Mouse (Mus musculus) cerebellum, adult (tissue): ENCODE measurements around the gene Myo3a.

ENCODE experiments used
- ATAC-seq: cut with Nextera tagmentation; 2 replicates; pipeline ENCODE4 v1.9.2; 2017; ENCODE audit warnings: mild to moderate bottlenecking, moderate library complexity, mixed read lengths; ENCODE audit not compliant: insufficient number of reproducible peaks, low FRiP score, low TSS enrichment

Gene Myo3a

GRCm38 (mm10) chr2:22620030-22620429 lies 392.7 kb downstream of the Myo3a start:
- no peak for ATAC-seq

DNA sequence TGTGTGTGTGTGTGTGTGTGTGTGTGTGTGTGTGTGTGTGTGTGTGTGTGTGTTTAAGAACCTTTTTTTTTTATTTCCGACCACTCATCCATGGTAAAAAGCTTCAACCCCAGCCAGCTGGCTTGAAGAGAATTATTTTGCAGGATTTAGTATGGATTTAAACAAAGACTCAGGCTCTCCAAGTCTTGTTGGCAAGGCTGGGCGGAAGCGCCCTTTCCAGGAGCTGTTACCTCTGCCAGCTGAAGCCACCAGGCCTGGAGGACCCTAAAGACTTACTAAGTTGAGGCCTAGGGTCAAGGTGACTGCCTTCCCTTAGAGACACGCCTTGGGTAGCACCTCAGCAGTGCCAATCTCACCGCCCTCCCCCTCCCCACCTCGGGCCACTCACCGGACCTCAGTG lies 393.2 kb downstream of the Myo3a start:
- no peak for ATAC-seq

- ATAC-seq = no peak
Observed at GRCm38 (mm10) chr2:22620978-22621827, 393.9 kb downstream of the Myo3a start.

DNA sequence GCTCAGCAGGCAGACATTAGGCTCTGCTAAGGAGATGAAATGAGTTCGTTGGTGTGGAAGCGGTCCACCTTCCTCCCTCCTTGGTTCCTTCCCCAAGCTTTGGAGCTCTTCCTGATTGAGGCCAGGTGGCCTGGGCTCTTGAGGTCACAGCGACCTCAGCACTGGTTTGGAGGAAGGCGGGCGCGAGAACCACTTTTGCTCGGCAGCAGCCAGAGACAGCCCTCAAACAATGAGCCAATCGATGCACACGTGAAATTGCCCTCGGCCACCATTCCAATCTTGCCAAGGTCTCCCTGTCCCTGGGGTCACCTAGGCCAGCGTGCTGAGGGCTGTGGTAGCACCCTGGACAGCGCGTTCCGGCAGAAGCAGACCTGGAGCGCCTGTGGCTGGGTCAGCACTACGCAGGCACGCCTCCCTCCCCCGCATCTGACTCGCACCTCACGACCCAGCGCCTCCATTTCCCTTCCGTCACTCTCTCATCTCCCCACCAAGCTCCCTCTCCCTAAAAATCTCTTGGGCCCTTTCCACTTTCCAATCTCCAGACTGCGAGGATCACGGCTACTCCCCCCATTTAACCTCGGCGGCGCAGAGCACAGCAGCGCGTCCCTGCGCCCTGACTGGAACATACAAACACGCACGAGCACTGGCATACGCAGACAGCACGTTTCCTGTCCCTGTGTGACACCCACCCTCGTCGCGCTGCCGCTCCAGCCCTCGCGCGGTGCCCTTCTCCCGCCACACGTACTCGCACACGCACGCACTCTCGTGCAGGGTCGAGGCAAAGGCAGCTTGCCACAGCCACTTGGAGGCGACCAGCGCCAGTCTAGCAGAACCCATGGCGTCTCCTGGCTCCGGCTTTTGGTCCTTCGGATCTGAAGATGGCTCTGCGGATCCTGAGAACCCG lies 394.8 kb downstream of the Myo3a start, which contains the start of gene Gad2:
TSS of gene Gad2 (plus strand) at position 378 of the 904 bp plus-strand sequence.
- ATAC-seq = 0 out of 2 replicates have a peak, but pooled peaks have one; percentile 26

DNA sequence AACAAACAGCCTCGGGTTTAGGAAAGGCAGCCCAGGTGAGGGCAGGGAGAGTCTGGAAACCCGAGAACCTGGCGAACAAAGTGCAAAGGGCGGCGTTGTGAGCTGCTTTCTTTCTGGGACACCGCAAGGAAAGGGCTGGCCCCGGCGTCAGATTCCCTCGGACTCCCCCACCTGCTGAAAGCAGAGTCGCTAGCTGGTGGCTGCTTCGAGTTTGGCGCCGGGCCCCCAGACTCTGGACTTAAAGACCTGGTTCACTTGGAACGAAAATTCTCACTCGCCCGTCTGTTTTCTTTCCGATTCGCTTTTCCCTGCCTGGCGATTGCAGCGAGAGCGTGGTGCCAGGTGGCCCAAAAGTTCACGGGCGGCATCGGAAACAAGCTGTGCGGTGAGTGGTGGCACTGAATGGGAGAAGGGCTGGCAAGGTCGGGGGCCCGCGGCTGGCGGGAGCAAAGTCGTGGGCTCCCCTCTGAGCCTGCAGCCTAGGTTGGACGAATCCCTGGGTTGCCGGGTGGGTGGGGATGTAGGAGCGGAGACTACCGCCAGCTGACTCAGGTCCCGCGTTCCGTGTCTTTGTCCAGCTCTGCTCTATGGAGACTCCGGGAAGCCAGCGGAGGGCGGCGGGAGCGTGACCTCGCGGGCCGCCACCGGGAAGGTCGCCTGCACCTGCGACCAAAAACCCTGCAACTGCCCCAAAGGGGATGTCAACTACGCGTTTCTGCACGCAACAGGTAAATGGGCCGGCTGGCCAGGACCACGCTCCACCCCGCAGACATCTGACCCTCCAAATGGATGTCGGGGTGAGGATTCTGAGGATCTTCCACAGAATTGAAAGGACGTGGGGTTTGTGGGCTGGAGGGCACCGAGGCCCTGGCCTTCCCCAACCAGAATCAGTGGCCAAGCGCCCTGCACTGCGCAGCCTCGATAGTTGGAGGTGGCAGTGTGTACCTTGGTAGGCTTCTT lies 396.1 kb downstream of the Myo3a start:
- no peak for ATAC-seq

GRCm38 (mm10) chr2:22624188-22624975 lies 397.1 kb downstream of the Myo3a start:
- ATAC-seq = no peak

DNA sequence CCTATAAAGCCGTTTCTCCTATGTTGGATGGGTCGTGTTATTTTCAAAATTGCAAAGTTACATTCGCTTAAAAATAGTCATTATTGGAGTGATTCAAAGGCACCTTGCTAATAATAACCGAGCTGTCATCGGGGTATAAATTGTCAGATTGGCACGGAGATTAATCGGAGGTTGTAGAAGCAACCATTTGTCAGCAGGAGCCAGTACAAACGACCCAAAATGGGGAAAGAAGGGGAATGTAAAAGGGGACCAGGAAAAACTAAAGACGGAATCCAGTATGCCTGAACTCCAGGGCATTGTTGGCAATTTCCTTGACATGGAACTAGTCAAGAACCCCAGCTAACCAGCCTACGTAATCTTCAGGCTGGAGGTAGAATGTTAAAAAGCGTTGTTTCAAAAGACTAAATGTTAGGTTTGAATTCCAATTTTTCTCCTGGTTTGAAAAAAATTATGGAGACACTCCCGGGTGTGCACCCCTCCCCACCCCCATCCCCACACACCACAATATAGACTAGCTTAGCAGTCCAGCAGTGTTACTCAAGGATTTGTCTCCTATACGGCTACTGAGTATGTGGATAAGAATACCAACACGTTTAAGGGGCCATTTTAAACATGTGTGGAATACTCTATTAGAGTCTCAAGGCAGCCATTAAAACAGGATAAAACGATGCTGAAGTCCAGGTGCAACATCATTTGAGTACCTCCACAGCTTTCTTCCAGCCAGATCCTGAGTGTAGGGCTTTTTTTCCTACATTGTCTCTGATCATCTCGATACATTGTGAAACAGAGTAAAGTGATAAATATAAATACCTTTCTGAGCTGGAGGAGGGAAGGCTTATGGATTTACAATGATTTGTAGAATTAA lies 398.0 kb downstream of the Myo3a start:
- no peak for ATAC-seq

DNA sequence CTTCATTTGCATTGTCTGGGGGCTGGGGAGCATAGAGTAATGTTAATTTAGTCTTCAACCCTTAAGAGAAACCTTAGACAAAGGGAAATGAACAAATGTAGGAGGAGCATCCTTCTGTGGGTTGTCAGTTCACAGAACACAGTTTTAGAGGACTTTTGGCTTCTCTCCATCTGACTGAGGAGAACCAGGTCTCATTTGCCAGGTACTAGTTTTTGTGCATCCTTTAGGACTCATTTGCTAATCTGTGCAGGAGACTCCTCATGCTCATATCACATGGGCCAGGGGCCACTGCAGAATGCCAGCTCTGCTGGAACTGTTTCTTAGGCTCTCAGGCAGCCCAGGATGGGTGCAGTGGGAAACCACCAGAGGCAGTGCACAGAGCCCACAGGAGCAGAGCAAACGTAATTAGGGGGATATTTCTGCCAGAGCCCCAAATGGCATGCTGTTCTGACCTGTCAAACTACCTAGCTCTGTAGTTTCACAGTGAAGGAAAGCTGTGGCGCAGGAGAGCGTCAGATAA lies 399.9 kb downstream of the Myo3a start:
- no peak for ATAC-seq

DNA sequence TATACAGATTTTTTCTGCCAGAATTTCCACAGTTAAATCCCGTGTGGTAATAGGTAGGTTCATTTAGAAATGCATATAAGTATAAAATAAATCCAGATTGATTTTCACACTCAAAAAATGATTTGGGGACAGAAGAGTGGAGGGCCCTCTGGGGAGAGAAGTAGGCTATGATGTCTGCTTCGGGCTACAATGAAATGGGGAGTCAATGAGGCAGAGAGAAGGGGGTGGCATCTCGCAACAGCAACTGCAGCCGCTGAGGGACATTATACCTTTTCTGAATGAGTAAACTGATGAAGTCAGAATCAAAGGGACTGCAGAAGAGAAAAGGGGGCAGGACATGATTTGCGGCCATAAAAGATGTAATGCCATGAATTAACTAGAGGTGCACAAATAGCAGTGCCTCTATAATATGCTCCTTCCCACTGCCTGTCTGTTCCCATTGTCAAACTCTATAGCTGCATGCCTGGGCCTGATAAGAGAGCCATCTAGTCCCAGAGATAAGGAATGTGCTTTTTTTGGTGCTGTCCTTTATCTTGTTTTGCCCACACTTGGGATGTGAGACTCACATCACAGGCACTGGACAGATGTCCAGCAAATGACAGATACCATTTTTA lies 400.6 kb downstream of the Myo3a start:
- no peak for ATAC-seq

DNA sequence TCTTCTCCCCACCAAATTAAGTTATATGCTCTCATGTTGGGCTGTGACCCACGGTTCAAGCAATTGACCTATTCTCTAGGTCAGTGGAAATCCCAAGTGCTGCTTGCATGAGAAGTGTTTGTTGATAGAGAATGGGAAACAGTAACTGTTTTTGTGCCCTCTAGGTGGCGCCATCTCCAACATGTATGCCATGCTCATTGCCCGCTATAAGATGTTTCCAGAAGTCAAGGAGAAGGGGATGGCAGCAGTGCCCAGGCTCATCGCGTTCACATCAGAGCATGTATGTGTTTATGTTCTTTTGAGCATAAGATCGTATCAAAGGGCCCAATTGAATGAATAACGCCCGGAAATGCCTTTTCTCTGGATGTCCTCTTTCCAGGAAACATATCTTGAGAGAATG lies 407.5 kb downstream of the Myo3a start:
- ATAC-seq = no peak

DNA sequence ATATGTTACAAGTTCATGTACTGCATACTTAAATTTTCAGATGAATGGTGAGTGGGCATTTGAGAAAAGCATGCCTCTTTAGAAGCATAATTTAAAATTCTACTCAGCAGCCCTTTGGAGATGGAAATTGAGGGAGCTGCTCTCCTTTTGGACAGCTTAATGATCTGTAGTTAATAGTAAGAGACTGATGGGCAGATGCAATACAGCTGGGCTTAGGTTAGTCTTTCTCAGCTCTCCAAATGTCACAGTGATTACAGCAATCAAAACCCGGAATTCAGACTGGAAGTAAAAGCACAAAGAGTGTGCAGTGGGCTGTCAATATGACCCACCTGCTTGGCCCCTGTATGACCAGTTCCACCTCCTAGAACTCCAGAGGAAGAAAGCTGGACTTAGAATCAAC lies 418.8 kb downstream of the Myo3a start:
- no peak for ATAC-seq

GRCm38 (mm10) chr2:22648394-22648793 lies 421.1 kb downstream of the Myo3a start:
- ATAC-seq = no peak

DNA sequence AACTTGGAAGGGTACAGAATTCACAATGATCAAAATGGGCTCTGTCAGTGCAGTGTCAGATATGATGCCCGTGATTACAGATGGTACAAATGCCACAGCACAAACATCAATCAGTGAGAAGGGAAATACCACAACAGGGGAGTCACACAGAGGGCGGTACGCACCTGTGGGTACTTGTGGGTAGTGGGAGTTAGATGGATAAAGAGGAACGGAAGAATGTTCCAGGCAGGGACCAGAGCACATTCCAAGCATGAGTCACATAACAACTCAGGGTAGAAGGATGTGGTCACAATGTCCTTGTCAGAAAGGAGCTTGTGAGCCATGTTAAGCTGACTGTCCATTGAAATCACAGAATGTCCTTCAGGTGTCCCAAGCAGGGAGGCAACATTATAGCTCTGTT lies 424.5 kb downstream of the Myo3a start:
- no peak for ATAC-seq

DNA sequence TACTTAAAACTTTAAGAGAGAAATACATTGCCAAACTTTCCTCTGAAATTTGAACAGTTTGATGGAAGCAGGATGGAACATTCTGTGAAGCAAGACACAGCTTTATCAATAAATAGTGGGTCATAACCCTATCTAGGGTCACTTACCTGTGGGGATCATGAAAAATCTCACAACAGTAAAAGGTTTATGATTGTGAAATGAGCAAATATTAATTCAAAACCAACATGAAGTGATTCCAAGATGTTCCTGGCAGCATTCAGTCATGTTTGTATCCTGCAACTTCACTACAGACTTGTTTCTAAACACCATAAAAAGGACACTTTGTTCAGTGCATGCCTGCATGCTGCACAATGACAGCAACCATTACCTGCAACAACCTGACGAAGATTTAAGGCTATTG lies 436.4 kb downstream of the Myo3a start:
- ATAC-seq = no peak
